In the genomic region with DNA sequence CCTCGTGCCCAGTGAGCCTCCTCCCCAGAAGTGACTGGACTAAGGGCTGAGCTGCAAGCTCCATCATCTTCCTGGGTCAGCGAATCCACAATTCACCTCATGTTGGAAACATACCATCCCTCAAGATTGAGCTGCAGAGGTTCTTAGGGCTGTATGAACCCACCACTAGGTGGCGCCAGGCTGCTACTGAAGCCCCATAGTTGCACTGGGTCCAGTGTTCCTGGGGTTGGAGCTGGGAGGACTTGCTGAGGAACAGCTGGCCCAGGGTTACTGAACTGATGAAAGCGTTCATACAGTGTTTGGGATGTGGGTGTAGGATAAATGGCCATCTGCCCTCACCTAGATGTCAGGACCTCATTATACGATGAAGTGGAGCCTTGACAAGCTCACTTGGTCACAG, we compare ENCODE assay signal across 8 mouse cellular contexts. TPM values are rescaled to one million over a fixed set of nuclear protein-coding genes. Genes with fewer than 3 reads are reported as not detected.
A peak's percentile ranks its signal among the peaks of the same experiment; 100 is the strongest.
DNase-seq lines count a peak whose midpoint lies in the region; ATAC-seq and TF ChIP-seq lines count a peak whose summit lies in the region.

No protein-coding gene starts in this region.

- no peak overlapping the region for H3K4me2 ChIP-seq in midbrain, embryonic 16.5 days (ENCODE audit: low read length)
- no peak overlapping the region for H3K4me2 ChIP-seq in forebrain, embryonic 13.5 days
- H3K4me2 ChIP-seq in neural tube, embryonic 11.5 days (ENCODE audit: low read depth): no peak overlapping the region

- no peaks in the 10 kb centered on the region for H3K9me3 ChIP-seq in midbrain, embryonic 10.5 days (replicated peaks)
- H3K9me3 ChIP-seq in midbrain, embryonic 16.5 days (replicated peaks; ENCODE audit: control insufficient read depth, low read length, poor library complexity, severe bottlenecking): no peaks in the 10 kb centered on the region
- H3K9me3 ChIP-seq in forebrain, embryonic 13.5 days (replicated peaks): no peaks in the 10 kb centered on the region
- H3K9me3 ChIP-seq in neural tube, embryonic 11.5 days (ENCODE audit: control insufficient read depth, low read length): no peaks in the 10 kb centered on the region

- H3K36me3 ChIP-seq in midbrain, embryonic 10.5 days: peaks cover 77% of the 10 kb centered on the region
- H3K36me3 ChIP-seq in midbrain, embryonic 16.5 days (ENCODE audit: control insufficient read depth, insufficient read depth, low read length): peaks cover 10% of the 10 kb centered on the region; the same call in 1 of the 2 replicates
- peaks cover 80% of the 10 kb centered on the region for H3K36me3 ChIP-seq in forebrain, embryonic 13.5 days (ENCODE audit: poor library complexity, severe bottlenecking)
- H3K36me3 ChIP-seq in neural tube, embryonic 11.5 days (ENCODE audit: control insufficient read depth, insufficient read depth, low read length): peaks cover 21% of the 10 kb centered on the region
- no peaks in the 10 kb centered on the region; the same call in 1 of the 2 replicates for H3K36me3 ChIP-seq in testis, adult 2 months (ENCODE audit: control insufficient read depth, insufficient read depth, low read length)

- TF ChIP-seq POLR2A in testis, adult 2 months (IDR thresholded peaks at IDR 0.05; ENCODE audit: control insufficient read depth, low read depth, low read length): no peak

- no peak overlapping the region for H3K9ac ChIP-seq in midbrain, embryonic 16.5 days (ENCODE audit: low read depth, low read length)
- no peak overlapping the region for H3K9ac ChIP-seq in forebrain, embryonic 13.5 days
- H3K9ac ChIP-seq in neural tube, embryonic 11.5 days (ENCODE audit: low read length): no peak overlapping the region

- H3K27me3 ChIP-seq in midbrain, embryonic 10.5 days (ENCODE audit: low read depth, poor library complexity, severe bottlenecking): no peaks in the 10 kb centered on the region
- H3K27me3 ChIP-seq in midbrain, embryonic 16.5 days (ENCODE audit: control insufficient read depth, insufficient read depth, low read depth, low read length): no peaks in the 10 kb centered on the region
- H3K27me3 ChIP-seq in forebrain, embryonic 13.5 days: no peaks in the 10 kb centered on the region
- H3K27me3 ChIP-seq in neural tube, embryonic 11.5 days (ENCODE audit: control insufficient read depth, insufficient read depth, low read length): no peaks in the 10 kb centered on the region
- H3K27me3 ChIP-seq in testis, adult 2 months (ENCODE audit: control insufficient read depth, insufficient read depth, low read length): no peaks in the 10 kb centered on the region

- H3K4me1 ChIP-seq in midbrain, embryonic 10.5 days: no peaks in the 10 kb centered on the region
- H3K4me1 ChIP-seq in midbrain, embryonic 16.5 days (ENCODE audit: control insufficient read depth, insufficient read depth, low read length): no peaks in the 10 kb centered on the region
- H3K4me1 ChIP-seq in forebrain, embryonic 13.5 days: no peaks in the 10 kb centered on the region
- no peaks in the 10 kb centered on the region for H3K4me1 ChIP-seq in neural tube, embryonic 11.5 days (ENCODE audit: control insufficient read depth, insufficient read depth, low read length)
- H3K4me1 ChIP-seq in testis, adult 2 months (ENCODE audit: control insufficient read depth, insufficient read depth, low read length): no peaks in the 10 kb centered on the region

- peak; percentile 92 for TF ChIP-seq CTCF in testis, adult 2 months (IDR thresholded peaks at IDR 0.05; ENCODE audit: control insufficient read depth, insufficient read depth, insufficient replicate concordance, low read depth, low read length)

- WGBS in midbrain, embryonic 10.5 days: 58% methylated on average over 5 of the region's 5 CpGs
- 49% methylated on average over 5 of the region's 5 CpGs for WGBS in midbrain, embryonic 16.5 days
- 59% methylated on average over 5 of the region's 5 CpGs for WGBS in forebrain, embryonic 13.5 days
- WGBS in neural tube, embryonic 11.5 days: 59% methylated on average over 5 of the region's 5 CpGs

- no peak for ATAC-seq in midbrain, embryonic 16.5 days
- peak; percentile 52; the same call in 1 of the 2 replicates for ATAC-seq in forebrain, embryonic 13.5 days
- ATAC-seq in neural tube, embryonic 11.5 days (ENCODE audit: insufficient read depth, low FRiP score, low TSS enrichment): peak; percentile 31; the same call in 1 of the 2 replicates

- no peak overlapping the region for H3K27ac ChIP-seq in midbrain, embryonic 10.5 days (replicated peaks)
- no peak overlapping the region for H3K27ac ChIP-seq in midbrain, embryonic 16.5 days (ENCODE audit: low read length)
- H3K27ac ChIP-seq in forebrain, embryonic 13.5 days: no peak overlapping the region
- H3K27ac ChIP-seq in neural tube, embryonic 11.5 days (ENCODE audit: low read depth, low read length): no peak overlapping the region
- H3K27ac ChIP-seq in testis, adult 2 months (ENCODE audit: control insufficient read depth, insufficient read depth, low read depth, low read length): no peak overlapping the region

- no peak overlapping the region for H3K4me3 ChIP-seq in midbrain, embryonic 10.5 days
- H3K4me3 ChIP-seq in midbrain, embryonic 16.5 days (ENCODE audit: low read depth, low read length): no peak overlapping the region
- H3K4me3 ChIP-seq in forebrain, embryonic 13.5 days: no peak overlapping the region
- no peak overlapping the region for H3K4me3 ChIP-seq in neural tube, embryonic 11.5 days (ENCODE audit: low read depth, low read length)
- H3K4me3 ChIP-seq in testis, adult 2 months (ENCODE audit: control insufficient read depth, low read depth, low read length): no peak overlapping the region

- peak; percentile 73 for DNase-seq in midbrain, embryonic 10.5 days (ENCODE audit: low spot score)
- peak; percentile 62 for DNase-seq in c-Kit-positive CD71-negative TER-119-negative erythroid progenitor cells, embryonic 14.5 days (ENCODE audit: low read depth)
- DNase-seq in hindlimb bud, embryonic 11.5 days (ENCODE audit: extremely low spot score, low read depth, low spot score): peak; percentile 62
- peak; percentile 70 for DNase-seq in liver
- peak; percentile 77 for DNase-seq in neural tube, embryonic 11.5 days (ENCODE audit: low spot score)

RNA-seq across cellular contexts. Expression of a gene that starts 8.1 kb away (rescaled TPM):
- 90.7 and 117 TPM in 2 replicates for polyA plus RNA-seq in midbrain, embryonic 10.5 days (2016; fragmentation: Nextera tagmentation; extraction: Ambion mirVana)
- 103 and 116 TPM in 2 replicates for polyA plus RNA-seq in midbrain, embryonic 16.5 days (2015; fragmentation: Nextera tagmentation; extraction: Ambion mirVana)
- 115 and 125 TPM in 2 replicates for polyA plus RNA-seq in forebrain, embryonic 13.5 days (2015; fragmentation: Nextera tagmentation; extraction: Ambion mirVana)
- polyA plus RNA-seq in neural tube, embryonic 11.5 days (2014; fragmentation: Nextera tagmentation; extraction: Ambion mirVana): 98.7 and 121 TPM in 2 replicates
- polyA plus RNA-seq in testis, adult 2 months (2012; rRNA removed): 21.4 and 26.5 TPM in 2 replicates

RNA-seq across cellular contexts. Expression of a gene that starts 10.0 kb away (rescaled TPM):
- 3.1 and 4.4 TPM in 2 replicates for polyA plus RNA-seq in midbrain, embryonic 10.5 days (2016; fragmentation: Nextera tagmentation; extraction: Ambion mirVana)
- polyA plus RNA-seq in midbrain, embryonic 16.5 days (2015; fragmentation: Nextera tagmentation; extraction: Ambion mirVana): 9.8 and 12.8 TPM in 2 replicates
- polyA plus RNA-seq in forebrain, embryonic 13.5 days (2015; fragmentation: Nextera tagmentation; extraction: Ambion mirVana): 2.0 and 2.6 TPM in 2 replicates
- 2.9 and 4.1 TPM in 2 replicates for polyA plus RNA-seq in neural tube, embryonic 11.5 days (2014; fragmentation: Nextera tagmentation; extraction: Ambion mirVana)
- polyA plus RNA-seq in testis, adult 2 months (2012; rRNA removed): 0.25 and 0.32 TPM in 2 replicates

RNA-seq across cellular contexts. Expression of a gene that starts 44.6 kb away (rescaled TPM):
- not detected in 2 replicates for polyA plus RNA-seq in midbrain, embryonic 10.5 days (2016; fragmentation: Nextera tagmentation; extraction: Ambion mirVana)
- polyA plus RNA-seq in midbrain, embryonic 16.5 days (2015; fragmentation: Nextera tagmentation; extraction: Ambion mirVana): not detected in 2 replicates
- polyA plus RNA-seq in forebrain, embryonic 13.5 days (2015; fragmentation: Nextera tagmentation; extraction: Ambion mirVana): 0.34 TPM in 1 of 2 replicates, not detected in the other
- not detected in 2 replicates for polyA plus RNA-seq in neural tube, embryonic 11.5 days (2014; fragmentation: Nextera tagmentation; extraction: Ambion mirVana)
- polyA plus RNA-seq in testis, adult 2 months (2012; rRNA removed): 0.02 and 0.04 TPM in 2 replicates

RNA-seq across cellular contexts. Expression of a gene that starts 53.6 kb away (rescaled TPM):
- polyA plus RNA-seq in midbrain, embryonic 10.5 days (2016; fragmentation: Nextera tagmentation; extraction: Ambion mirVana): 52.6 and 57.7 TPM in 2 replicates
- 35.8 and 36.4 TPM in 2 replicates for polyA plus RNA-seq in midbrain, embryonic 16.5 days (2015; fragmentation: Nextera tagmentation; extraction: Ambion mirVana)
- 39.5 and 40.3 TPM in 2 replicates for polyA plus RNA-seq in forebrain, embryonic 13.5 days (2015; fragmentation: Nextera tagmentation; extraction: Ambion mirVana)
- 47.2 and 51.1 TPM in 2 replicates for polyA plus RNA-seq in neural tube, embryonic 11.5 days (2014; fragmentation: Nextera tagmentation; extraction: Ambion mirVana)
- 11.3 and 11.8 TPM in 2 replicates for polyA plus RNA-seq in testis, adult 2 months (2012; rRNA removed)

RNA-seq across cellular contexts. Expression of a gene that starts 54.2 kb away (rescaled TPM):
- not detected in 2 replicates for polyA plus RNA-seq in midbrain, embryonic 10.5 days (2016; fragmentation: Nextera tagmentation; extraction: Ambion mirVana)
- 0.24 TPM in 1 of 2 replicates, not detected in the other for polyA plus RNA-seq in midbrain, embryonic 16.5 days (2015; fragmentation: Nextera tagmentation; extraction: Ambion mirVana)
- not detected in 2 replicates for polyA plus RNA-seq in forebrain, embryonic 13.5 days (2015; fragmentation: Nextera tagmentation; extraction: Ambion mirVana)
- polyA plus RNA-seq in neural tube, embryonic 11.5 days (2014; fragmentation: Nextera tagmentation; extraction: Ambion mirVana): 11.5 and 14.5 TPM in 2 replicates
- polyA plus RNA-seq in testis, adult 2 months (2012; rRNA removed): not detected in 2 replicates
